Mouse (Mus musculus) ES-Bruce4 (cell line): ENCODE measurements around the gene Mcm8.

ENCODE experiments used
- CTCF ChIP-seq: IDR thresholded peaks from one replicate; pipeline ENCODE4 v1.8.1; 2011; ENCODE audit warnings: low read depth, low read length
- EP300 ChIP-seq: IDR thresholded peaks from 2 replicates; pipeline ENCODE4 v1.6.1; 2011; ENCODE audit warnings: low read depth, low read length; ENCODE audit not compliant: insufficient read depth

DNA sequence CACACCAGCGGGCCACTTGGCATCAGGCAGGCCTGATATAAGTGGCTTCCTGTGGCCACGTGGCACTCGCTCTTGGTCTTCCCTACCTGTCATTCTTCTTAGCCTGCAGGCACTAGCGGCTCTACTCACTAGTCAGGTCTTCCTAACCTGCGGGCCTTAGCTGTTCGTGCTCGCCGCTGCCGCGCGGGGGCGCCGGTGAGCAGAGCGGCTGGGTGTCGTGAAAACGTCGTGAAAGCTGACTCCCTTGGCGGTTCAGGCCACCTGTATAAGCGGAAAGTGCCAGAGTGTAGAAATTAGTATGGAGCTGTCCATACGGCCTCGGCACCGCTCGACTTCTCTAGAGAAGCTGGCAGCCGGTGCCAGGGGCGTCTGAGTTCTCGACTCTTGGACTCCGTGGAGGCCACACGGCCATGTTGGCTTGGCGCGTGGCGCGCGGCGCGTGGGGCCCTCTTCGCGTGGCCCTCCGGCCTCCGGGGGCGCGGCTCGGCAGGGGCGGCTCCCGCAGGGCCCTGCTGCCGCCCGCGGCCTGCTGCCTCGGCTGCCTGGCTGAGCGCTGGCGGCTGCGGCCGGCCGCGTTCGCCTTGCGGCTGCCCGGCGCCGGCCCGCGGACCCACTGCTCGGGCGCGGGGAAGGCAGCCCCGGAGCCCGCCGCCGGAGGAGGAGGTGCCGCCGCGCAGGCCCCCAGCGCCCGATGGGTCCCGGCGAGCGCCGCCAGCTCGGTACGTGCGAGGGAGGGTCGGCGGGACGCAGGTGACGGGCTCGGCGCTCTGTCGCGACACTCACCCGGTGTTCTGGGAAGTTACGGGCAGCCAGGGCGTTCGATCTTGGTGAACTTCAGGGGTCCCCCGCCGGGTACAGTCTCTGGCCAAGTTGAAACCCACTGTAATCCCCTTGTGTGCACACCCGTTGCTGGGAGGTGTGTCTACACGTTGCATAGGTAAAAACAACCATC is 30.7 kb downstream of the Mcm8 start, which contains the start of gene Crls1:
- TF ChIP-seq CTCF (peak; percentile 93), EP300 (0 out of 2 replicates have a peak, but pooled peaks have one; percentile 27)
